Mouse (Mus musculus) heart, adult 2 months (tissue): ENCODE data around the gene Nop58. TPM values are rescaled to one million over a fixed set of nuclear protein-coding genes. Genes with fewer than 3 reads are reported as not detected.

Source experiments
- DNase-seq, 2 experiments: peaks; one replicate each; pipeline ENCODE4 v3.0.0; 2021
- H3K27ac ChIP-seq: fragments of 200-600 bp; 2 replicates; pipeline ENCODE4 v1.8.1; 2022
- H3K27me3 ChIP-seq: fragments of 200-500 bp; 2 replicates; pipeline ENCODE4 v1.6.1; 2012; ENCODE audit warnings: mild to moderate bottlenecking, low read length, inconsistent platforms, mixed read lengths; ENCODE audit not compliant: control insufficient read depth, insufficient read depth
- H3K36me3 ChIP-seq: fragments of 200-500 bp; 2 replicates; pipeline ENCODE4 v1.6.1; 2012; ENCODE audit warnings: low read length, inconsistent platforms; ENCODE audit not compliant: control insufficient read depth, insufficient read depth
- H3K4me1 ChIP-seq: fragments of 200-500 bp; 2 replicates; pipeline ENCODE4 v1.6.1; 2011; ENCODE audit warnings: low read length; ENCODE audit not compliant: control insufficient read depth, insufficient read depth
- H3K4me3 ChIP-seq: fragments of 200-600 bp; 2 replicates; pipeline ENCODE4 v1.8.1; 2022
- H3K79me2 ChIP-seq: fragments of 200-500 bp; replicated peaks from 2 replicates; pipeline ENCODE4 v1.6.1; 2012; ENCODE audit warnings: mild to moderate bottlenecking, inconsistent platforms, low read length, moderate library complexity, mixed read lengths; ENCODE audit not compliant: control insufficient read depth, insufficient read depth
- H3K9ac ChIP-seq: fragments of 200-500 bp; 2 replicates; pipeline ENCODE4 v1.6.1; 2012; ENCODE audit warnings: low read depth, mild to moderate bottlenecking, control low read depth, inconsistent platforms, low read length, mixed read lengths
- CTCF ChIP-seq: fragments of 200-600 bp; IDR thresholded peaks from 2 replicates; pipeline ENCODE4 v1.8.1; 2022; ENCODE audit warnings: antibody characterized with exemption, mild to moderate bottlenecking, moderate library complexity
- EP300 ChIP-seq: fragments of 200-500 bp; IDR thresholded peaks from 2 replicates; pipeline ENCODE4 v1.6.1; 2011; ENCODE audit warnings: low read depth, low read length, control low read depth; ENCODE audit not compliant: insufficient read depth
- POLR2A ChIP-seq: fragments of 200-500 bp; IDR thresholded peaks from 2 replicates; pipeline ENCODE4 v1.6.1; 2011; ENCODE audit warnings: mild to moderate bottlenecking, low read depth, low read length, control low read depth; ENCODE audit not compliant: insufficient read depth
- WGBS: fragments of 180-500 bp; shearing (Covaris S2); methylation state at CpG from one replicate; pipeline ENCODE4 v1.1.7; 2018; 5-methylcytosine and 5-hydroxymethylcytosine counted together
- intact Hi-C: fragments of 180-260 bp; cut with DNase I; formaldehyde crosslinking; loops from one replicate; pipeline ENCODE4 v1.15.1; 2025
- polyA plus RNA-seq: library from polyadenylated mRNA; depleted of rRNA; stranded (reverse); fragments of >200 nt; gene quantifications from 2 replicates; pipeline ENCODE4 v1.2.3, GENCODE M21; 2012
- total RNA-seq, 2 experiments: library from RNA; stranded (reverse); gene quantifications; 2 replicates each; pipeline ENCODE4 v1.2.3; 2021

Gene Nop58
- total and polyA plus RNA-seq, 3 experiments: 7.2 to 33.0 (median 32.7) TPM

GRCm38 (mm10) chr1:59697751-59698150, 13.0 kb downstream of the Nop58 start:
- H3K9ac ChIP-seq: no peak overlapping the region
- H3K27me3 ChIP-seq: no peaks in the 10 kb centered on the region
- no peaks in the 10 kb centered on the region; the same call in 1 of the 2 replicates for H3K36me3 ChIP-seq
- 67% methylated on average over 5 of the region's 5 CpGs for WGBS
- no peak for DNase-seq
- TF ChIP-seq EP300 (no peak), POLR2A (no peak), CTCF (no peak)
- no peaks in the 10 kb centered on the region for H3K79me2 ChIP-seq
- no peak overlapping the region for H3K4me3 ChIP-seq
- no peaks in the 10 kb centered on the region for H3K4me1 ChIP-seq
- intact Hi-C loops: no loop called here
- no peak overlapping the region for H3K27ac ChIP-seq

- intact Hi-C loops: no loop called here
- TF ChIP-seq POLR2A (no peak), EP300 (no peak), CTCF (no peak)
Observed at GRCm38 (mm10) chr1:59698207-59698606, 13.4 kb downstream of the Nop58 start.

GRCm38 (mm10) chr1:59701766-59702165, 17.0 kb downstream of the Nop58 start:
- peak in 1 of 2 experiments; percentile 27 for DNase-seq
- TF ChIP-seq CTCF (peak; percentile 68), POLR2A (no peak), EP300 (no peak)
- H3K9ac ChIP-seq: no peak overlapping the region
- no peaks in the 10 kb centered on the region; the same call in 1 of the 2 replicates for H3K36me3 ChIP-seq
- no peaks in the 10 kb centered on the region for H3K27me3 ChIP-seq
- H3K79me2 ChIP-seq: no peaks in the 10 kb centered on the region
- H3K27ac ChIP-seq: no peak overlapping the region
- WGBS: 98% methylated on average over 1 of the region's 1 CpGs
- intact Hi-C loops: loop anchor here (10.0 kb wide), 2 partner anchors 143 to 293 kb away; no protein-coding TSS in a partner anchor
- H3K4me1 ChIP-seq: no peaks in the 10 kb centered on the region
- H3K4me3 ChIP-seq: no peak overlapping the region

More at GRCm38 (mm10) chr1:59698207-59698606, 13.4 kb downstream of the Nop58 start:
- Histone ChIP-seq H3K4me1 (no peaks in the 10 kb centered on the region), H3K79me2 (no peaks in the 10 kb centered on the region), H3K4me3 (no peak overlapping the region), H3K27me3 (no peaks in the 10 kb centered on the region), H3K27ac (no peak overlapping the region), H3K36me3 (no peaks in the 10 kb centered on the region; the same call in 1 of the 2 replicates), H3K9ac (no peak overlapping the region)
- no peak for DNase-seq
- WGBS: 91% methylated on average over 3 of the region's 3 CpGs

GRCm38 (mm10) chr1:59719900-59720299, 35.1 kb downstream of the Nop58 start:
- WGBS: 29% methylated on average over 4 of the region's 4 CpGs
- Histone ChIP-seq H3K9ac (no peak overlapping the region), H3K79me2 (no peaks in the 10 kb centered on the region), H3K27me3 (no peaks in the 10 kb centered on the region), H3K4me3 (no peak overlapping the region), H3K4me1 (no peaks in the 10 kb centered on the region), H3K36me3 (no peaks in the 10 kb centered on the region), H3K27ac (no peak overlapping the region)
- TF ChIP-seq CTCF (peak; percentile 85), POLR2A (no peak), EP300 (no peak)
- DNase-seq: no peak
- intact Hi-C loops: no loop called here

DNA sequence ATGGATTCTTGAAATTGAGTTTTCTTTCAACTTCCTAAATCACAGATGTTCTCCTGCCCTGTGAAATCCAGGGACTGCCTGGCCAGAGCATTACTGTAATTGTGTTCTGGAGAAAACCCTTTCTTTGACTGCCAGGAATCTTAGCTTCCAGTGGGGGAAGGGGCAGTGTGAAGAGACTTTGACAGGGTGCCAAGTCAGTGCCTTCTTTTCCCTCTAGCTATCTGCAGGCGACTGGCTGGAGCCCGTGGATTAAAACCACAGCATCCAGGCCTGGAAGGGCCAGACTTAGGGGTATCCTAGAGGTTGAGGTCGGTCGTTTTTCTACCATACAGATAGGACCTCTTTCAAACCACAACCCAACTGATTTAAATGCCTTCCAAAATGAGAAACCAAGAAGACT, 40.9 kb downstream of the Nop58 start:
- no peaks in the 10 kb centered on the region for H3K4me1 ChIP-seq
- WGBS: 13% methylated on average over 4 of the region's 4 CpGs
- H3K9ac ChIP-seq: no peak overlapping the region
- intact Hi-C loops: no loop called here
- TF ChIP-seq CTCF (no peak), POLR2A (no peak), EP300 (no peak)
- H3K27me3 ChIP-seq: no peaks in the 10 kb centered on the region
- no peak overlapping the region for H3K27ac ChIP-seq
- no peak overlapping the region for H3K4me3 ChIP-seq
- no peaks in the 10 kb centered on the region for H3K79me2 ChIP-seq
- DNase-seq: no peak
- no peaks in the 10 kb centered on the region for H3K36me3 ChIP-seq

GRCm38 (mm10) chr1:59730106-59730505, 45.3 kb downstream of the Nop58 start:
- H3K4me1 ChIP-seq: no peaks in the 10 kb centered on the region
- intact Hi-C loops: no loop called here
- H3K4me3 ChIP-seq: no peak overlapping the region
- H3K79me2 ChIP-seq: no peaks in the 10 kb centered on the region
- no peaks in the 10 kb centered on the region for H3K36me3 ChIP-seq
- TF ChIP-seq POLR2A: no peak
- no peak for TF ChIP-seq EP300
- TF ChIP-seq CTCF: no peak
- no peak overlapping the region for H3K27ac ChIP-seq
- WGBS: 60% methylated on average over 8 of the region's 8 CpGs
- no peak for DNase-seq
- no peak overlapping the region for H3K9ac ChIP-seq
- no peaks in the 10 kb centered on the region for H3K27me3 ChIP-seq
